Mouse (Mus musculus): Measurements from ENCODE around the gene Fam19a2. TPM values are rescaled to one million over a fixed set of nuclear protein-coding genes. Genes with fewer than 3 reads are reported as not detected.

The Fam19a2 gene
- polyA plus RNA-seq, 1 experiment: 0.78 TPM

GRCm38 (mm10) chr10:123460466-123460865, 196.7 kb downstream of the Fam19a2 start:
- H3K4me1 ChIP-seq (ENCODE audit: control insufficient read depth, insufficient read depth, low read length): no peaks in the 10 kb centered on the region
- no peak overlapping the region for H3K27ac ChIP-seq (ENCODE audit: control insufficient read depth, insufficient read depth, low read depth, low read length)
- no peak overlapping the region for H3K4me3 ChIP-seq (ENCODE audit: control insufficient read depth, low read depth, low read length)
- H3K27me3 ChIP-seq (ENCODE audit: control insufficient read depth, insufficient read depth, low read length): no peaks in the 10 kb centered on the region
- H3K36me3 ChIP-seq (ENCODE audit: control insufficient read depth, insufficient read depth, low read length): no peaks in the 10 kb centered on the region
- TF ChIP-seq CTCF (IDR thresholded peaks at IDR 0.05; ENCODE audit: control insufficient read depth, insufficient read depth, insufficient replicate concordance, low read depth, low read length) (no peak), POLR2A (IDR thresholded peaks at IDR 0.05; ENCODE audit: control insufficient read depth, low read depth, low read length) (no peak)

GRCm38 (mm10) chr10:123462305-123462704, 198.5 kb downstream of the Fam19a2 start:
- no peaks in the 10 kb centered on the region for H3K4me1 ChIP-seq (ENCODE audit: control insufficient read depth, insufficient read depth, low read length)
- H3K27ac ChIP-seq (ENCODE audit: control insufficient read depth, insufficient read depth, low read depth, low read length): no peak overlapping the region
- H3K4me3 ChIP-seq (ENCODE audit: control insufficient read depth, low read depth, low read length): no peak overlapping the region
- TF ChIP-seq POLR2A (IDR thresholded peaks at IDR 0.05; ENCODE audit: control insufficient read depth, low read depth, low read length) (no peak), CTCF (IDR thresholded peaks at IDR 0.05; ENCODE audit: control insufficient read depth, insufficient read depth, insufficient replicate concordance, low read depth, low read length) (no peak)
- no peaks in the 10 kb centered on the region for H3K27me3 ChIP-seq (ENCODE audit: control insufficient read depth, insufficient read depth, low read length)
- H3K36me3 ChIP-seq (ENCODE audit: control insufficient read depth, insufficient read depth, low read length): no peaks in the 10 kb centered on the region

- no peaks in the 10 kb centered on the region for H3K27me3 ChIP-seq (ENCODE audit: control insufficient read depth, insufficient read depth, low read length)
- H3K4me3 ChIP-seq (ENCODE audit: control insufficient read depth, low read depth, low read length): no peak overlapping the region
- H3K27ac ChIP-seq (ENCODE audit: control insufficient read depth, insufficient read depth, low read depth, low read length): no peak overlapping the region
- TF ChIP-seq CTCF (IDR thresholded peaks at IDR 0.05; ENCODE audit: control insufficient read depth, insufficient read depth, insufficient replicate concordance, low read depth, low read length) (no peak), POLR2A (IDR thresholded peaks at IDR 0.05; ENCODE audit: control insufficient read depth, low read depth, low read length) (no peak)
- no peaks in the 10 kb centered on the region for H3K4me1 ChIP-seq (ENCODE audit: control insufficient read depth, insufficient read depth, low read length)
- no peaks in the 10 kb centered on the region for H3K36me3 ChIP-seq (ENCODE audit: control insufficient read depth, insufficient read depth, low read length)
Measured at GRCm38 (mm10) chr10:123514749-123515148, 251.0 kb downstream of the Fam19a2 start.

- Histone ChIP-seq H3K27ac (ENCODE audit: control insufficient read depth, insufficient read depth, low read depth, low read length) (no peak overlapping the region), H3K4me3 (ENCODE audit: control insufficient read depth, low read depth, low read length) (no peak overlapping the region), H3K4me1 (ENCODE audit: control insufficient read depth, insufficient read depth, low read length) (no peaks in the 10 kb centered on the region), H3K36me3 (ENCODE audit: control insufficient read depth, insufficient read depth, low read length) (no peaks in the 10 kb centered on the region), H3K27me3 (ENCODE audit: control insufficient read depth, insufficient read depth, low read length) (no peaks in the 10 kb centered on the region)
- no peak for TF ChIP-seq CTCF (IDR thresholded peaks at IDR 0.05; ENCODE audit: control insufficient read depth, insufficient read depth, insufficient replicate concordance, low read depth, low read length)
- no peak for TF ChIP-seq POLR2A (IDR thresholded peaks at IDR 0.05; ENCODE audit: control insufficient read depth, low read depth, low read length)
Measured at GRCm38 (mm10) chr10:123520613-123521012, 256.8 kb downstream of the Fam19a2 start.

- Histone ChIP-seq H3K4me3 (ENCODE audit: control insufficient read depth, low read depth, low read length) (no peak overlapping the region), H3K27ac (ENCODE audit: control insufficient read depth, insufficient read depth, low read depth, low read length) (no peak overlapping the region), H3K36me3 (ENCODE audit: control insufficient read depth, insufficient read depth, low read length) (no peaks in the 10 kb centered on the region), H3K27me3 (ENCODE audit: control insufficient read depth, insufficient read depth, low read length) (no peaks in the 10 kb centered on the region), H3K4me1 (ENCODE audit: control insufficient read depth, insufficient read depth, low read length) (no peaks in the 10 kb centered on the region)
- TF ChIP-seq CTCF (IDR thresholded peaks at IDR 0.05; ENCODE audit: control insufficient read depth, insufficient read depth, insufficient replicate concordance, low read depth, low read length): no peak
- no peak for TF ChIP-seq POLR2A (IDR thresholded peaks at IDR 0.05; ENCODE audit: control insufficient read depth, low read depth, low read length)
Measured at GRCm38 (mm10) chr10:123521203-123521602, 257.4 kb downstream of the Fam19a2 start.

- TF ChIP-seq POLR2A (IDR thresholded peaks at IDR 0.05; ENCODE audit: control insufficient read depth, low read depth, low read length): no peak
- no peak for TF ChIP-seq CTCF (IDR thresholded peaks at IDR 0.05; ENCODE audit: control insufficient read depth, insufficient read depth, insufficient replicate concordance, low read depth, low read length)
- H3K27ac ChIP-seq (ENCODE audit: control insufficient read depth, insufficient read depth, low read depth, low read length): no peak overlapping the region
Measured at GRCm38 (mm10) chr10:123525424-123525823, 261.6 kb downstream of the Fam19a2 start.

GRCm38 (mm10) chr10:123526059-123526458, 262.3 kb downstream of the Fam19a2 start:
- H3K36me3 ChIP-seq (ENCODE audit: control insufficient read depth, insufficient read depth, low read length): no peaks in the 10 kb centered on the region
- TF ChIP-seq POLR2A (IDR thresholded peaks at IDR 0.05; ENCODE audit: control insufficient read depth, low read depth, low read length) (no peak), CTCF (IDR thresholded peaks at IDR 0.05; ENCODE audit: control insufficient read depth, insufficient read depth, insufficient replicate concordance, low read depth, low read length) (no peak)
- no peaks in the 10 kb centered on the region for H3K4me1 ChIP-seq (ENCODE audit: control insufficient read depth, insufficient read depth, low read length)
- no peak overlapping the region for H3K27ac ChIP-seq (ENCODE audit: control insufficient read depth, insufficient read depth, low read depth, low read length)
- H3K4me3 ChIP-seq (ENCODE audit: control insufficient read depth, low read depth, low read length): no peak overlapping the region
- no peaks in the 10 kb centered on the region for H3K27me3 ChIP-seq (ENCODE audit: control insufficient read depth, insufficient read depth, low read length)

More at GRCm38 (mm10) chr10:123525424-123525823, 261.6 kb downstream of the Fam19a2 start:
- Histone ChIP-seq H3K36me3 (ENCODE audit: control insufficient read depth, insufficient read depth, low read length) (no peaks in the 10 kb centered on the region), H3K4me1 (ENCODE audit: control insufficient read depth, insufficient read depth, low read length) (no peaks in the 10 kb centered on the region), H3K27me3 (ENCODE audit: control insufficient read depth, insufficient read depth, low read length) (no peaks in the 10 kb centered on the region), H3K4me3 (ENCODE audit: control insufficient read depth, low read depth, low read length) (no peak overlapping the region)

GRCm38 (mm10) chr10:123536143-123536542, 272.3 kb downstream of the Fam19a2 start:
- no peaks in the 10 kb centered on the region for H3K4me1 ChIP-seq (ENCODE audit: control insufficient read depth, insufficient read depth, low read length)
- TF ChIP-seq CTCF (IDR thresholded peaks at IDR 0.05; ENCODE audit: control insufficient read depth, insufficient read depth, insufficient replicate concordance, low read depth, low read length) (no peak), POLR2A (IDR thresholded peaks at IDR 0.05; ENCODE audit: control insufficient read depth, low read depth, low read length) (no peak)

More at GRCm38 (mm10) chr10:123536143-123536542, 272.3 kb downstream of the Fam19a2 start:
- H3K36me3 ChIP-seq (ENCODE audit: control insufficient read depth, insufficient read depth, low read length): no peaks in the 10 kb centered on the region
- no peaks in the 10 kb centered on the region for H3K27me3 ChIP-seq (ENCODE audit: control insufficient read depth, insufficient read depth, low read length)
- H3K27ac ChIP-seq (ENCODE audit: control insufficient read depth, insufficient read depth, low read depth, low read length): no peak overlapping the region
- no peak overlapping the region for H3K4me3 ChIP-seq (ENCODE audit: control insufficient read depth, low read depth, low read length)
